Mouse (Mus musculus) kidney, adult 2 months (tissue): ENCODE measurements around the gene Sult2b1.

Experiments
- CTCF ChIP-seq: fragments of 200-500 bp; conservative IDR thresholded peaks from 2 replicates; pipeline ENCODE4 v1.5.1; 2011; ENCODE audit warnings: low read depth, mild to moderate bottlenecking, control low read depth, low read length, moderate library complexity, mixed read lengths; ENCODE audit not compliant: insufficient read depth, insufficient read length
- POLR2A ChIP-seq: fragments of 200-500 bp; IDR thresholded peaks from one replicate; pipeline ENCODE4 v1.6.1; 2011; ENCODE audit warnings: low read depth, low read length, control low read depth

DNA sequence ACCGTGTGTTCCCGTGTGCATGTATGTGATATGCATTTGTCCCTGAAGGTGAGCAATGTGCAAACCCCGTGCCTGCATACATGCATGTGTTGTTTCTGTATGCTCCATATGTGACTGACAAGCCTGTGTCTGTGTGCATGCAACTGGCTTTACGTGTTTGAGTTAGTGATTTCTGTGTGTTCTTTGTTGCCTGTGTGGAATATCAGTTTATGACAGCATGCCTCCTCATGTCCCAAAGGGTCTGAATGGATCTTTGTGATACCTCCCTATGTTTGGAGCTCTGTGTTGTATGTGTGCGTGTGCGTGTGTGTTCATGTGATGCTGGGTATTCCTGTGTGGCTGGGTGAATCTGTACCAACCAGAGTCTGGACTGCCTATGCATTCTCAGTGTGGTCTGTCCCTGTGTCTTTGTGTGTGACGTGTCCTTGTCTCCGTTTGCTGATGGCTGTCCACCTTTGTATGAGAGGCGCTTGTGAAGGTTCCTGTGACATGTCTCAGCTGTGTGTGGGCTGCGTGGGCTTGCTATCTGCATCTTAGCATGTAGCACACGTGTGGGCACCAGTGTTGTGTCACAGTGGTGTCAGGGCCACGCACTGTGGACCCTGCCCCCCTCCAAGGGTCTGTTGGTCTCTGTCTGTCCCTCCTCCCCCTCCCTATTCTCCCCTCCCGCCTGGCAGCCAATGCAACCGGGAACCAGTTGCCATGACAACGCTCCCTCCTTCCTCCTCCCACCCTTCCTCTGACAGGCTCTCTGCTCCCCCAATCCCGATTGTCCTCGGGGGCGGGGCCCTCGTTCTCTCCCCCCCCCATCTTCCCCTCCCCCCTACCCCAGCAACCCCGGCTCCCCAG, at the start of gene Sult2b1:
- TF ChIP-seq CTCF (no peak), POLR2A (no peak)
